Mouse (Mus musculus) kidney, postnatal 0 days (tissue): Measurements from ENCODE around the gene Spryd4. TPM values are rescaled to one million over a fixed set of nuclear protein-coding genes. Genes with fewer than 3 reads are reported as not detected.

Experiments used
- ATAC-seq: fragments of 200-750 bp; cut with Nextera tagmentation; replicated peaks from 2 replicates; pipeline ENCODE4 v1.8.0; 2017; ENCODE audit warnings: low read depth, moderate number of reproducible peaks, moderate TSS enrichment, moderate library complexity; ENCODE audit not compliant: low FRiP score
- DNase-seq: peaks from one replicate; pipeline ENCODE4 v3.0.0-alpha.2; 2016; ENCODE audit warnings: low spot score
- H3K27ac ChIP-seq: fragments of 300-500 bp; sonication (generic); 2 replicates; pipeline ENCODE4 v1.5.1; 2014; ENCODE audit warnings: mild to moderate bottlenecking
- H3K27me3 ChIP-seq: fragments of 300-500 bp; sonication (generic); 2 replicates; pipeline ENCODE4 v1.6.1; 2014; ENCODE audit warnings: low read length, mixed read lengths; ENCODE audit not compliant: insufficient read depth
- H3K36me3 ChIP-seq: fragments of 300-500 bp; sonication (generic); 2 replicates; pipeline ENCODE4 v1.6.1; 2014; ENCODE audit warnings: low read length, mixed read lengths; ENCODE audit not compliant: insufficient read depth
- H3K4me1 ChIP-seq: fragments of 300-500 bp; sonication (generic); replicated peaks from 2 replicates; pipeline ENCODE4 v1.6.1; 2014; ENCODE audit warnings: antibody characterized with exemption, low read length, mixed read lengths; ENCODE audit not compliant: insufficient read depth
- H3K4me2 ChIP-seq: fragments of 300-500 bp; sonication (generic); 2 replicates; pipeline ENCODE4 v1.6.1; 2014; ENCODE audit warnings: mild to moderate bottlenecking, low read length, moderate library complexity, mixed read lengths
- H3K4me3 ChIP-seq: fragments of 300-500 bp; sonication (generic); replicated peaks from 2 replicates; pipeline ENCODE4 v1.5.1; 2014; ENCODE audit warnings: low read depth, low read length
- H3K9ac ChIP-seq: fragments of 300-500 bp; sonication (generic); 2 replicates; pipeline ENCODE4 v1.6.1; 2014; ENCODE audit warnings: low read depth, low read length
- H3K9me3 ChIP-seq: fragments of 300-500 bp; sonication (generic); replicated peaks from 2 replicates; pipeline ENCODE4 v1.6.1; 2016; ENCODE audit warnings: low read length, inconsistent platforms, mixed read lengths
- CTCF ChIP-seq: IDR thresholded peaks from 2 replicates; pipeline ENCODE4 v1.5.1; 2016; ENCODE audit warnings: antibody characterized with exemption, low read depth, mild to moderate bottlenecking, moderate library complexity
- WGBS: fragments of 180-500 bp; shearing (Covaris S2); extraction: QIAGEN DNeasy Blood & Tissue Kit; methylation state at CpG from one replicate; pipeline ENCODE4 v1.1.7; 2014; 5-methylcytosine and 5-hydroxymethylcytosine counted together
- polyA plus RNA-seq: library from polyadenylated mRNA; unstranded; fragments of >200 nt; fragmentation: Nextera tagmentation; extraction: Ambion mirVana; gene quantifications from 2 replicates; pipeline ENCODE4 v1.2.1, GENCODE M21; 2015

The Spryd4 gene
- polyA plus RNA-seq, 1 experiment from 2014 or later = 35.1 TPM

DNA sequence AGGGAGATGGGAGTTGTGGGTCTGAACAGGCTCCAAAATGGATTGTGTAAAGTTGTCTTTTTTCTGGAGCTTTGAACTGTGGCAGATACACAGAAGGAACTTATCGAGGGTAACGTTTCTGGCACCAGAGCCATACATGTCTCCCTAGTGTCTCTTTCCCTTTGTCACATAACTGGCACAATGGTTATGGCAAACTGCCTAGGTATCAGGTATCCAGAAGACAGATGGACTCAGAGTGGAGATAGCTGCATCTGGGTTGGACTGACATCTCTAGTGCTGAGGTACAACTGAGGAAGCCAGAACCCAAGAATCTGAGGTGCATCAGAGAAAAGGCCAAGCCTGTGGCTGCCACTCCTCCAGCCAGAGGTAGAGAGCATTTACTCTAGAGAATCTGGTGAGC is 1.5 kb downstream of the Spryd4 start:
- DNase-seq (no peak), ATAC-seq (no peak)
- Histone ChIP-seq H3K9ac (no peak overlapping the region), H3K9me3 (no peaks in the 10 kb centered on the region), H3K4me2 (no peak overlapping the region), H3K4me1 (no peaks in the 10 kb centered on the region), H3K27me3 (0 out of 2 replicates have a peak, but pooled peaks cover 2% of the 10 kb centered on the region), H3K36me3 (peaks cover 17% of the 10 kb centered on the region; the same call in 1 of the 2 replicates), H3K4me3 (no peak overlapping the region), H3K27ac (no peak overlapping the region)
- WGBS = 78% methylated on average over 2 of the region's 2 CpGs
- TF ChIP-seq CTCF = no peak

DNA sequence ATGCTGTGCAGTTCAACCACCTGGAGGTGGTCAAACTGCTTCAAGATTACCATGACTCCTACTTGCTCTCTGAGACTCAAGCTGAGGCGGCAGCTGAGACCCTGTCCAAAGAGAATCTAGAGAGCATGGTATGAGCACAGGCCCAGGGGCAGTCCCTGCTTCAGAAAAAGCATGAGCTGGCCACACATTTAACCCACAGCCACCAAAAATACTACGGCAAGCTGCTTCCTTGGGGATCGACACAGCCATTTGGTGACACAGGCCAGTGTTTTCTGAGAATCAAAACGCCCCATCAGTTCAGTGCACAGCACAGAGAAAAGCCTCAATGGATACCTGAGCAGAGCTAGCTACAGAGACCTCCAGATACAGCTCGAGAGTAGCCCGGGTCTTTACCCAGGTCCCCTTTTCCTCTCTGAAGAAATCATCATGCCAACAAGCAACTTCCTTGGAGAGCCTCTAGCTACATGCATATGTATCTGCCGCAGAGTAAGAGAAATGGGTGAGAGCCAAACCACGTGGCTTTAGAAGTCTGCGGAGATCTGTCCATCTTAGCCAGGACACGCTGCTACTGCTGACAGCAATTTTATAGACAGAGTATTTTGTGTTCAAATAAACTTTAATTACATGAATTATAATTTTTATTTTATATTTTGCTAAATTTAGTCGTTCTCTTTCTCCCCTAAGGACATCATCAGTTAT is 2.1 kb downstream of the Spryd4 start:
- TF ChIP-seq CTCF = no peak
- ATAC-seq (no peak), DNase-seq (no peak)
- H3K9ac ChIP-seq = no peak overlapping the region
- H3K4me1 ChIP-seq = no peaks in the 10 kb centered on the region
- H3K4me3 ChIP-seq = no peak overlapping the region
- 0 out of 2 replicates have a peak, but pooled peaks cover under 1% of the 10 kb centered on the region for H3K27me3 ChIP-seq
- H3K4me2 ChIP-seq = no peak overlapping the region
- H3K36me3 ChIP-seq = peaks cover 17% of the 10 kb centered on the region; the same call in 1 of the 2 replicates
- no peak overlapping the region for H3K27ac ChIP-seq
- H3K9me3 ChIP-seq = no peaks in the 10 kb centered on the region
- 92% methylated on average over 11 of the region's 11 CpGs for WGBS

- H3K27ac ChIP-seq = no peak overlapping the region
- WGBS = 94% methylated on average over 10 of the region's 10 CpGs
- no peak for TF ChIP-seq CTCF
- H3K36me3 ChIP-seq = peaks cover 17% of the 10 kb centered on the region; the same call in 1 of the 2 replicates
- no peaks in the 10 kb centered on the region for H3K4me1 ChIP-seq
- DNase-seq (no peak), ATAC-seq (no peak)
- H3K4me2 ChIP-seq = no peak overlapping the region
- H3K4me3 ChIP-seq = no peak overlapping the region
- no peak overlapping the region for H3K9ac ChIP-seq
- H3K9me3 ChIP-seq = no peaks in the 10 kb centered on the region
- H3K27me3 ChIP-seq = no peaks in the 10 kb centered on the region
Measured at GRCm38 (mm10) chr10:128208326-128208725, 3.3 kb downstream of the Spryd4 start.

DNA sequence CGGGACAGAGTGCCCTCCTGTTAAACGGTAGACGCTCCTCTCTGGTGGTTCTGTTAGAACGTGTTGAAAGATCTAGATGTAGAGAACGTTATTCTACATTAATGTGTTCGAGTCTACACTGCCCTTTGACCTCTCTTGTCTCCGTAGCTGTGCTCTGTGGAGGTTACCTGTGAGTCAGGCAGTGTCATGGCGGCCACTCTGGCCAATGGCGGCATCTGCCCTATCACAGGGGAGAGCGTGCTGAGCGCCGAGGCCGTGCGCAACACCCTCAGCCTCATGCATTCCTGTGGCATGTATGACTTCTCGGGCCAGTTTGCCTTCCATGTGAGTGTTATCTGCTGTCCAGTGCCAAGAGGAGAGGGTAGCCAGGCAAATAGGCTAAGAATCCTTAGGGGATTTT is 6.7 kb downstream of the Spryd4 start:
- H3K4me2 ChIP-seq = no peak overlapping the region
- ATAC-seq (no peak), DNase-seq (no peak)
- no peak for TF ChIP-seq CTCF
- no peaks in the 10 kb centered on the region for H3K27me3 ChIP-seq
- H3K27ac ChIP-seq = no peak overlapping the region
- H3K9ac ChIP-seq = no peak overlapping the region
- no peaks in the 10 kb centered on the region for H3K9me3 ChIP-seq
- no peak overlapping the region for H3K4me3 ChIP-seq
- peaks cover 17% of the 10 kb centered on the region; the same call in 1 of the 2 replicates for H3K36me3 ChIP-seq
- 85% methylated on average over 15 of the region's 15 CpGs for WGBS
- no peaks in the 10 kb centered on the region for H3K4me1 ChIP-seq

DNA sequence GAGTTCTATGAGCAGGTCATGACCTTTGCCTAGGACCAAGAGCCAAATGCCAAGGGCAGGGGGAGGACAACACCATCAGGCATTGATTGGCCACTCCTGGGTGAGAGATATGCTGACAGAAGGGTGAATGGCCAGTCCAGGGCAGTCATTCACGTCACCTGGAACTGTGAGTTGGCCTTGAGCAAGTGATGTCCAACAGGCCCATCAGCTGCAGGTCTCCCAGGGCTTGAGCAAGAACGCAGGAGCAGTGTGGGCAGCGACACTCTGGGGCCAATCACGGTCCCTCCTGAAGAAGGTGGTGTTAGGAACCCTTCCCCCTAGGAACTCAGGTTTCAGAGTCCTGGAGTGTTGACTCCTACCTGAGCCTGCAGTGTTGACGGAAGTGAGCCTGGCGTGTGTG is 9.8 kb downstream of the Spryd4 start:
- H3K9ac ChIP-seq = no peak overlapping the region
- no peaks in the 10 kb centered on the region for H3K9me3 ChIP-seq
- peaks cover 12% of the 10 kb centered on the region; the same call in 1 of the 2 replicates for H3K36me3 ChIP-seq
- H3K27me3 ChIP-seq = no peaks in the 10 kb centered on the region
- 52% methylated on average over 6 of the region's 6 CpGs for WGBS
- no peak overlapping the region for H3K27ac ChIP-seq
- no peaks in the 10 kb centered on the region for H3K4me1 ChIP-seq
- no peak for TF ChIP-seq CTCF
- no peak overlapping the region for H3K4me3 ChIP-seq
- no peak for DNase-seq
- no peak for ATAC-seq
- no peak overlapping the region for H3K4me2 ChIP-seq

DNA sequence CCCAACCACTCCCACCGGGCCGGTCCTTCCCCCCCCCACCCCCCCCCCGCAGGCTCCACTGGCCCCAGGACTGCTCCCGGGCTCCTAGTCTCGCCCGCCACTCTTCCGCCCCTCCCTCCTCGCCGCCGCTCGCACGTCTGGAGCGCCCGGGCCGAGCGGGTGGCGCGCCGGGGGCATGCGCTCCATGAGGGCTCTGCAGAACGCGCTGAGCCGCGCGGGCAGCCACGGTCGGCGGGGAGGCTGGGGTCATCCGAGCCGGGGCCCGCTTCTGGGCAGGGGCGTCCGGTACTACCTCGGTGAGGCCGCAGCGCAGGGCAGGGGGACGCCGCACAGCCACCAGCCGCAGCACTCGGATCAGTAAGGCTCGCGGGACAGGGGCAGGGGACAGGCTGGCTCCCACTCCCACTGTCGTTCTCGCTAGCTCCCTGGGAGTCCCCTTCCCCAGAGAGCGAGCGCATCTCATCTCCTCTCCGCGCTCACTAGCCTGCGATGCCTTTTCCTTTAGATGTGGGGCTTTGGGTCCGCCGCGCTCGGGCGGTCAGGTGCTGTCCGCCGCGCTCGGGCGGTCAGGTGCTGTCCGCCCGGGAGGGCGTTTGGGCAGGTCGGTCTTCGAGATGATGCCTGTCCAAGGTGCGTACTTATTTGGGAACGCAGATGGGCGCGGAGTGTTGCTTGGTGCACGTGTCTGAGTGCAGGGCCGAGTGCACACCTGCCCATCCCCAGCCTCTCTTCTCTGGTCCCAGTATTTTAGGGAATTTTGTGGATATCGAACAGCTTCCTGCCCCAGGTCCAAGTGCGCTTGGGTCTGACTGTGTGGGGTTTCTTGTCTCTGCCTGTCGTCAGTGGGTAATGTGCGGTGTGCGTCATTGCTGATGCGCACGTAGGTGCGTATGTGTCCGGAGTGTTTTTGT is 16.8 kb downstream of the Spryd4 start:
- Histone ChIP-seq H3K9ac (peak overlapping the region; percentile 62), H3K27me3 (no peaks in the 10 kb centered on the region), H3K9me3 (no peaks in the 10 kb centered on the region), H3K36me3 (no peaks in the 10 kb centered on the region), H3K4me1 (0 out of 2 replicates have a peak, but pooled peaks cover 3% of the 10 kb centered on the region), H3K27ac (no peak overlapping the region), H3K4me2 (peak overlapping the region; percentile 97), H3K4me3 (peak overlapping the region; percentile 53)
- ATAC-seq (peak; percentile 81), DNase-seq (peak; percentile 41)
- TF ChIP-seq CTCF = no peak
- 1% methylated on average over 66 of the region's 79 CpGs for WGBS
